8 mouse cellular contexts compared by ENCODE assay signal in genomic region chr17:45506700-45507189, GRCm38 (mm10). TPM values are rescaled to one million over a fixed set of nuclear protein-coding genes. Genes with fewer than 3 reads are reported as not detected.
A peak's percentile ranks its signal among the peaks of the same experiment; 100 is the strongest.
DNase-seq lines count a peak whose midpoint lies in the region; ATAC-seq and TF ChIP-seq lines count a peak whose summit lies in the region.

Gene Aars2, plus strand, starts transcription at chr17:45506841.

- H3K9ac ChIP-seq in forebrain, embryonic 12.5 days = peak within 1 kb of the TSS; percentile 67
- H3K9ac ChIP-seq in liver, postnatal 0 days (replicated peaks) = peak within 1 kb of the TSS; percentile 78
- peak within 1 kb of the TSS; percentile 65 for H3K9ac ChIP-seq in neural tube, embryonic 14.5 days (replicated peaks; ENCODE audit: low read depth, low read length)

- H3K4me3 ChIP-seq in E14TG2a.4 (replicated peaks; ENCODE audit: low read length) = peak within 1 kb of the TSS; percentile 91
- peak within 1 kb of the TSS; percentile 75 for H3K4me3 ChIP-seq in forebrain, embryonic 12.5 days (replicated peaks)
- H3K4me3 ChIP-seq in liver, postnatal 0 days (ENCODE audit: low read depth, low read length) = peak within 1 kb of the TSS; percentile 90
- peak within 1 kb of the TSS; percentile 71 for H3K4me3 ChIP-seq in neural tube, embryonic 14.5 days (ENCODE audit: low read depth, low read length)

- peak within 1 kb of the TSS; percentile 84 for H3K27ac ChIP-seq in forebrain, embryonic 12.5 days
- peak within 1 kb of the TSS; percentile 75 for H3K27ac ChIP-seq in liver, postnatal 0 days (ENCODE audit: low read depth)
- H3K27ac ChIP-seq in neural tube, embryonic 14.5 days (ENCODE audit: low read depth, low read length) = peak within 1 kb of the TSS; percentile 90

- peaks cover 40% of the 10 kb centered on the region for H3K36me3 ChIP-seq in E14TG2a.4 (ENCODE audit: insufficient read depth, low read length)
- H3K36me3 ChIP-seq in forebrain, embryonic 12.5 days (replicated peaks) = peaks cover 19% of the 10 kb centered on the region
- no peaks in the 10 kb centered on the region; the same call in 1 of the 2 replicates for H3K36me3 ChIP-seq in liver, postnatal 0 days (replicated peaks; ENCODE audit: insufficient read depth, low read length)
- peaks cover 8% of the 10 kb centered on the region; the same call in 1 of the 2 replicates for H3K36me3 ChIP-seq in neural tube, embryonic 14.5 days (ENCODE audit: control insufficient read depth, insufficient read depth, low read length)

- peak; percentile 92 for DNase-seq in c-Kit-positive CD71-positive TER-119-positive erythroid progenitor cells, embryonic 14.5 days (ENCODE audit: low spot score)
- peak; percentile 96 to 97 for DNase-seq in heart, postnatal 10 days
- DNase-seq in large intestine, adult 2 months (ENCODE audit: low read depth, low spot score) = peak; percentile 70
- peak; percentile 95 for DNase-seq in liver, postnatal 0 days
- DNase-seq in testis, postnatal 10 days (ENCODE audit: low spot score) = peak; percentile 98

- peak; percentile 71 for TF ChIP-seq CTCF in E14TG2a.4 (conservative IDR thresholded peaks at IDR 0.05; ENCODE audit: low read length)
- TF ChIP-seq CTCF in liver, postnatal 0 days (IDR thresholded peaks at IDR 0.05; ENCODE audit: low read depth) = peak; percentile 95

- intact Hi-C loops in heart, postnatal 10 days (cut with DNase I) = no loop called here

- under 1% methylated on average over 42 of the region's 42 CpGs for WGBS in forebrain, embryonic 12.5 days
- 2% methylated on average over 42 of the region's 42 CpGs for whole genome bisulfite sequencing in large intestine, adult 2 months
- WGBS in liver, postnatal 0 days (ENCODE audit: insufficient replicate concordance) = 0% methylated on average over 42 of the region's 42 CpGs
- WGBS in neural tube, embryonic 14.5 days = under 1% methylated on average over 42 of the region's 42 CpGs

- peaks cover 62% of the 10 kb centered on the region for H3K4me1 ChIP-seq in E14TG2a.4 (replicated peaks; ENCODE audit: low read depth, low read length)
- peaks cover 13% of the 10 kb centered on the region for H3K4me1 ChIP-seq in forebrain, embryonic 12.5 days
- H3K4me1 ChIP-seq in liver, postnatal 0 days (ENCODE audit: insufficient read depth) = peaks cover 11% of the 10 kb centered on the region; the same call in 1 of the 2 replicates
- no peaks in the 10 kb centered on the region for H3K4me1 ChIP-seq in neural tube, embryonic 14.5 days (ENCODE audit: control insufficient read depth, insufficient read depth, low read length)

- no peaks in the 10 kb centered on the region for H3K27me3 ChIP-seq in E14TG2a.4 (ENCODE audit: insufficient read depth, low read length)
- H3K27me3 ChIP-seq in forebrain, embryonic 12.5 days = no peaks in the 10 kb centered on the region
- H3K27me3 ChIP-seq in liver, postnatal 0 days (ENCODE audit: insufficient read depth, low read length) = no peaks in the 10 kb centered on the region
- H3K27me3 ChIP-seq in neural tube, embryonic 14.5 days (ENCODE audit: control insufficient read depth, insufficient read depth, low read length) = no peaks in the 10 kb centered on the region

- peak; percentile 95 for ATAC-seq in forebrain, embryonic 12.5 days (ENCODE audit: low FRiP score)
- ATAC-seq in liver, postnatal 0 days = peak; percentile 97
- peak; percentile 95 for ATAC-seq in neural tube, embryonic 14.5 days (ENCODE audit: low read depth)

- H3K4me2 ChIP-seq in forebrain, embryonic 12.5 days = peak within 1 kb of the TSS; percentile 45
- H3K4me2 ChIP-seq in liver, postnatal 0 days (ENCODE audit: low read depth, low read length) = peak within 1 kb of the TSS; percentile 59
- peak within 1 kb of the TSS; percentile 27 for H3K4me2 ChIP-seq in neural tube, embryonic 14.5 days (ENCODE audit: low read depth, low read length)

- 0 out of 2 replicates have a peak, but pooled peaks have one; percentile 60 for TF ChIP-seq EP300 in liver, postnatal 0 days (IDR thresholded peaks at IDR 0.05; ENCODE audit: low read depth)

- H3K9me3 ChIP-seq in E14TG2a.4 (ENCODE audit: low read length) = no peaks in the 10 kb centered on the region
- no peaks in the 10 kb centered on the region for H3K9me3 ChIP-seq in forebrain, embryonic 12.5 days
- no peaks in the 10 kb centered on the region for H3K9me3 ChIP-seq in liver, postnatal 0 days (ENCODE audit: low read length)
- no peaks in the 10 kb centered on the region for H3K9me3 ChIP-seq in neural tube, embryonic 14.5 days (ENCODE audit: control insufficient read depth, low read length)

RNA-seq across cellular contexts. Expression of gene Aars2, which starts in this region (rescaled TPM):
- polyA plus RNA-seq in forebrain, embryonic 12.5 days (2016; fragmentation: Nextera tagmentation; extraction: Ambion mirVana) = 22.8 and 26.5 TPM in 2 replicates
- total RNA-seq in heart, postnatal 10 days (2021) = 10 to 100 TPM; 19.3 to 20.2 TPM
- polyA plus RNA-seq in large intestine, adult 2 months (2012; rRNA removed) = 9.8 and 12.6 TPM in 2 replicates
- 4.2 and 4.8 TPM in 2 replicates for polyA plus RNA-seq in liver, postnatal 0 days (2015; fragmentation: Nextera tagmentation; extraction: Ambion mirVana)
- 14.0 and 15.3 TPM in 2 replicates for polyA plus RNA-seq in neural tube, embryonic 14.5 days (2014; fragmentation: Nextera tagmentation; extraction: Ambion mirVana)

Comparison
In these comparisons a context has a peak if more than half of its experiments do, and no peak if none do; other contexts are left out.
1. Peak in every context shown above with its lines: DNase-seq, ATAC-seq, H3K4me3 ChIP-seq and H3K27ac ChIP-seq.